Mouse (Mus musculus): ENCODE measurements around the gene Ccr1l1. TPM values are rescaled to one million over a fixed set of nuclear protein-coding genes. Genes with fewer than 3 reads are reported as not detected.

Ccr1l1 gene
- not detected for total RNA-seq (2023)

GRCm38 (mm10) chr9:123978308-123978707, at the start of gene Ccr1l1:
Gene Ccr1l1, minus strand, starts transcription at chr9:123978408.

GRCm38 (mm10) chr9:124021672-124022071, 43.5 kb upstream of the Ccr1l1 start, which contains the start of gene Ccr3:
Gene Ccr3, plus strand, starts transcription at chr9:124021972.

GRCm38 (mm10) chr9:123968290-123968912, 9.8 kb downstream of the Ccr1l1 start, which contains the start of gene Ccr1:
Gene Ccr1, minus strand, starts transcription at chr9:123968692.

Other genes starting within 250 kb of the Ccr1l1 start
- under 1 TPM in 1 of 2 experiments, not detected in 1; 0.24 TPM for gene Cxcr6, start 171.9 kb downstream of the Ccr1l1 start, total RNA-seq (2023)
- 10 to 100 TPM; 25.2 to 26.4 TPM for gene Fyco1, start 126.5 kb downstream of the Ccr1l1 start, total RNA-seq (2023)
- gene Xcr1, start 116.4 kb downstream of the Ccr1l1 start, total RNA-seq (2023) = not detected
- 100 to 1,000 TPM; 167 to 205 TPM for gene Ccr1, start 9.7 kb downstream of the Ccr1l1 start, total RNA-seq (2023)
- gene Ccr3, start 43.6 kb upstream of the Ccr1l1 start, total RNA-seq (2023) = 1 to 10 TPM in 1 of 2 experiments, under 1 TPM in 1; 0.60 to 1.7 TPM
- 100 to 1,000 TPM; 228 to 241 TPM for gene Ccr2, start 123.5 kb upstream of the Ccr1l1 start, total RNA-seq (2023)
- gene Ccr5, start 143.1 kb upstream of the Ccr1l1 start, total RNA-seq (2023) = 1 to 10 TPM; 2.4 to 6.1 TPM